Mouse (Mus musculus) thymus, postnatal 36 days (tissue): ENCODE measurements around the gene Gm21970.

Experiments
- DNase-seq, 2 experiments: peaks; one replicate each; pipeline ENCODE4 v3.0.0; 2022; ENCODE audit warnings: mixed read lengths in 2 of 2

Gm21970 gene

GRCm38 (mm10) chr16:91373473-91374252 lies 17.9 kb upstream of the Gm21970 start:
- DNase-seq, result no peak

- no peak for DNase-seq
These were observed 17.3 kb upstream of the Gm21970 start for GRCm38 (mm10) chr16:91374253-91374634.

DNA sequence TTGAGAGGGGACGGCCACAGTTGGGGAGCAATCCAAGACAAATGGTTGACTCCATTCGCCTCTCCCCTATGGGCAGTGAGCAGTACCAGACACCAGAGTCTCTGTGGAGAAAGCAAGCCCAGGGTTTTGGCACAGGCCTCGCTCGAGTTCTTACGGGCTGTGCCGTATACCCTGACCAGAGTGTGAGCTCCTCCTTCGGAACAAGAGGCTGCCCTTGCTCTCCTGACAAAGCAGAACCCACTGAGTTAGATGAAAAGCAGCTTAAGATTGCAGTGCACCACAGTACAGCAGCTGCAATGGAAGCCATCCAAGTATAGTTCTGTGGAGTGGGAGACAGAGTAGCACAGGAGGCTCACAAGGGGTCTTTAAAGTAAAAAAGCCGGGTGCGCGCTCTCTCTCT lies 14.8 kb upstream of the Gm21970 start:
- no peak for DNase-seq

DNA sequence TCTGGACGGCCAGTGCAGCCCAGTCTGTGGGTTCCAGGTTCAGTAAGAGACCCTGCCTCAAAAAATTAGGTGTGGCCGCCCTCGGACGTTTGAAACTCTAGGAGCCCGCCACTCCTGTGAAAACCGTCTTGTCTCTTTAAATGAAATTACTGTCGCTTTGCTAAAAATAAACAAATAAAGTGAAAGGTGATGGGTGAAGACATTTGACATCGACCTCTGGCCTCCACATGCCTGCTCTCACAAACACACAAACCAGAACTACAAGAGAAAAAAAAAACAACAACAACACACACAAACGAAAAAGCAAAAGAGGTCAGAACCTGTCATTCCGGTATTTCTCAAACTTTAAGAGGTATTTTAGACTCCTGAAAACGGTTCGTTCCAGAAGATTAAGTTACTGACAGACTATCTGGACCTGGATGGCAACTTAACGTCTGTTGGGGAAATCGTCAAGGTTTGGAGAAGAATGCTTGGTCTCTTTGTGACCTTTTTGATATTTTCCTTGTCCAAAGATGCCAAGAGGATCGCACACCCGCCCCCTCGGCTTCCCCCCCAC lies 13.0 kb upstream of the Gm21970 start:
- no peak for DNase-seq

- no peak for DNase-seq
These were observed 12.5 kb upstream of the Gm21970 start for GRCm38 (mm10) chr16:91378991-91379390.

- no peak for DNase-seq
These were observed 12.1 kb upstream of the Gm21970 start for GRCm38 (mm10) chr16:91379412-91379811.

DNA sequence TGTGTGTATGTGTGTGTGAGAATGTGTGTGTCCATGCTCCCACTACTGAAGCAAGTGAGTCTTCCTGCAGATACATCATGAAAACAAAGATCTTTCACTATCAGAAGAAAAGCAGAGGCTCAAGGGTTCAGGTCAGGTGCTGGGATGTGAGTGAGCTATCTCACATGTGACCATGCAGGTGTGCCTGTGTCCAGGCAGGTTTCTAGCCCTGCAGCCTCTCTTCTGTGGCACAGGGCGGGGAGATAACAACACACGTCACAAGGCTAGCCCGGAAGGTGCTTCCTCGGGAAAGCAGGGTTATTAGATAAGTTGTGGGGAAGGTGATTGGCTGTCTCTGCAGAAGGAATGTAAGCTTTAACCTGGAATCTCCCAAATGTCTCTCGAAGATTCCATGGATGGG lies 11.4 kb upstream of the Gm21970 start:
- no peak for DNase-seq

DNA sequence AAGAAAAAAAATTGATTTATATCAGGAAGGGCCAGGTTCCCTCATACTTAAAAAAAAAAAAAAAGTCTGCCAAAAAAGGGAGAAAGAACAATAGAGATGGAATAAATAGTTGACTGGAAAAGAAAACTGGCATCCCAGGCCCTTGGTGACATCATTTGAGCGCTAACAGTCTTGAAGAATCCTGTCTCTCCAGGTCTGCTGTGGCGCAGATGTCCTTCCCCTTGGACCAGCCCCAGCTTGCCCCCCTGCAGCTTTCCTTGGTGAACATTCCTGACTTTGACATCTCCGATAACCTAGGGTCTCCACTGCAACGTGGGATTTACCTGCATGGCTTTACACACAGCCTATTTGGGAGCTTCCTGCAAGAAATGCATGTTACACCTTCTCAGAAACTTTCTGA lies 9.9 kb upstream of the Gm21970 start:
- DNase-seq, result no peak

DNA sequence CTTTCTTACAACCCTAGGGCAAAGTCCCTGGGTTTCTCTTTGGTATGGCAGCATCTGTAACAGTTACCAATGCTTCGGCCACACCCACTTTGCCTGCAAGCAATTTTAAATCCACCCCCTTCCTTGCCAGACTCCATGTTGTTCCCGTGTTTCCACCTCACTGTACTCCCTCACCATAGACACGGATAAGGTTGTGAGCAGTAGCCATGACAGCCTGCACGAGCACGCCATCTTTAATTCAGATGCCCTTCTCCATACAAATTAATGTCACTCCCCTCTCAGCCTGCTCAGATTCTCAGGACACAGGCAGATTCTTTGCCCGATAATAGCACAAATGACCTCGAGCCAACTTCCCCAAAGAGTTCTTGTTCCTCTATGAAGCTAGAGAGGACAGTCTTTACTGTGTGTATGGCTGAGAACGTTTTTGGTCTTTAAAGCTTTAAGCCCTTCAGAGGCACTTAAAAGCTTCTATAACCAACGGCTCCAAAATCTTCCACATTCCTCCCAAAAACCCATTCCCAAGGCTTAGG lies 9.2 kb upstream of the Gm21970 start:
- no peak for DNase-seq

GRCm38 (mm10) chr16:91384221-91384620 lies 7.3 kb upstream of the Gm21970 start:
- DNase-seq, result no peak

DNA sequence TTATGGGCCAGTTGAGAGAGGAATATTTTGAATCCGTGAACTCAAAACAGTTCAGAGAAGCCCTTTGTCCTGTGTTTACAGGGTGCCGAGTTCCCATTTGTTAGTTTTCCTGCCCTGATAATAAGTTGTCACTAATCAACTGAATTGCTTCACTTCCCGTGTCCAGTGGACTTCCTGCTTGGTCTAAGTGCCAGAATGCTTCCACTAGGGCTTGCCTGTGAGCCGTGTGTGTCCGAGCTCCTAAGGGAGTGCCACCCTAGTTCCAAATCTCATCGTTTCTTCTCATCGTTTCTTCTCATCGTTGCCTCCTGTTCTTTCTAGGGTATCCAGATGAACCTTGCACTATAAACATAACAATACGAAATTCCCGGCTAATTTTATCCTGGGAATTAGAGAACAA lies 5.9 kb upstream of the Gm21970 start:
- no peak for DNase-seq

- DNase-seq, result no peak
These were observed 5.0 kb upstream of the Gm21970 start for GRCm38 (mm10) chr16:91386419-91387120.

GRCm38 (mm10) chr16:91387121-91387486 lies 4.4 kb upstream of the Gm21970 start:
- no peak for DNase-seq

GRCm38 (mm10) chr16:91390100-91390499 lies 1.4 kb upstream of the Gm21970 start:
- DNase-seq, result no peak

DNA sequence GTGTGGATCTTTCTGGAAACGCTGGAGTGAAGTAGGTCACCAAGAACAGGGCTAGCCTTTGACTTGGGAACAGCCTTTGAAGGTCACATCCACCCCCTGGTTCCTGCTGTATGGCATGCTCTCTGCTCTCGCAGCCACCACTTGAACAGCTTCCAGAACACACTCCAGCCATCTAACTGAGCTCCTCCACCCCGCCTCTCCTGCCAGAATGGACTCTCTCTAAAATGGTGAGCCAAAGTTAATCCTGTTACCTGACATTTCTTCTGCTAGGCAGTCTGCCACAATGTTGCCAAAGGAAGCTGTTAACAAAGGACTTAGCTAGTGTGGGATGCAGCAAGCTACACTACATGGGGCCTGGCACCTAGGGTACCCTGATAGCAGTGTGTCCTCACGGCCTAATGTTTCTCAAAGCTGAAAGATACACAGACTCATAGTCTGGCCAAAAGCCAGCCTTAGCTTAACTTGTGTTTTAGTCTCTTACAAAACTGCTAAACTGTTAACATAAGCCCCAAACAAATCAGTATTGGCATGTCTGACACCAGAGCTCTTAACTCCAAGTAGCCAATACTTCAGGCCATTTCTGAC lies 3.4 kb downstream of the Gm21970 start:
- DNase-seq, result no peak

GRCm38 (mm10) chr16:91395633-91396392 lies 4.3 kb downstream of the Gm21970 start:
- DNase-seq, result no peak

- DNase-seq, result no peak
These were observed 5.5 kb downstream of the Gm21970 start for GRCm38 (mm10) chr16:91396844-91397537.

DNA sequence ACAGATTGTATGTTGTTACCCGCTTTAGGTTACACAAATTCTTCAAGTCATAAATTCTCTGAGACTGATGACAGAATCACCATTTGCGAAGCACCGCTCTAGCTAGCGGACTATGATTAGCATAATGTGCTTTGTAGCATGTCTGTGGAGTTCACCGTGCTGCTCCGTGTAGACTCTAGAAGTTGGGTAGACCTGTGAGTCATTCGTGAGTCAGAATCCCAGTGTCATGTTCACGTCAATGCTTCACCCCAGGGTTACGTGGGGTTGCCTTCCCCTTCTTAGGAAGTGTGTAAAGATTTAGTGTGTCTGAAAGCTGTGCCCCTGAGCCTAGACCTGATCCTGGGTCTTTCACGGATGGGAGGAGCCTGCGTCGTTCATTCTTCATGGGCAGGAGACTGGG lies 6.5 kb downstream of the Gm21970 start:
- DNase-seq, result no peak

GRCm38 (mm10) chr16:91398944-91399343 lies 7.4 kb downstream of the Gm21970 start:
- no peak for DNase-seq

DNA sequence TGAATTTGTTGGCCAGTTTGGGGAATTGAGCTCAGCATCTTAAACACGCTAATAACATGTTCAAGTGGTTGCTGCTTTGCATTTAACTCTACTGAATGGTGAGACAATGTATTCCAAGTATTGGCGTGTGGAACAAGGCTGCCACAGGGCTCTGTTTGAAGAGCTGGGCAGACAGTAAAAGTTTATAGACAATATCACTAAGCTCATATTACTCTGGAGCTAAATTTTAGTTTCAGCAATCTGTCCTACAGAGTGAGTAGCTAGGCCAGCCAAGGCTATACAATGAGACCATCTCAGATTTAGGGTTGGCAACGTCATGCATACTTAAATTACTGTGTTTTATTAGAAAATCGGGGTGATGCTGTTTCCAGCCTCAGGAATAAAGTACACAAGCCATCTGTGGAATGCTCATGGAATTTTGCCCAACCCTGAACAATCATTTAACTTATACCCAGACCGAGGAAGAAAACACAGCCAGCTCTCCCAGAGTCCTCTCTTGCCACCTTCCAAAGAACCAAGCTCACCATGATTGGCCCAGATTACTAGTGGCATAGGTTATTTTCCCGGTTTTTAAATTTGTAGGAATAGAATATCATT lies 10.1 kb downstream of the Gm21970 start:
- no peak for DNase-seq

GRCm38 (mm10) chr16:91403784-91404183 lies 12.3 kb downstream of the Gm21970 start:
- DNase-seq, result no peak

- no peak for DNase-seq
These were observed 12.7 kb downstream of the Gm21970 start for GRCm38 (mm10) chr16:91404187-91404586.
